14 mouse cellular contexts compared by ENCODE assay signal in the genomic region with DNA sequence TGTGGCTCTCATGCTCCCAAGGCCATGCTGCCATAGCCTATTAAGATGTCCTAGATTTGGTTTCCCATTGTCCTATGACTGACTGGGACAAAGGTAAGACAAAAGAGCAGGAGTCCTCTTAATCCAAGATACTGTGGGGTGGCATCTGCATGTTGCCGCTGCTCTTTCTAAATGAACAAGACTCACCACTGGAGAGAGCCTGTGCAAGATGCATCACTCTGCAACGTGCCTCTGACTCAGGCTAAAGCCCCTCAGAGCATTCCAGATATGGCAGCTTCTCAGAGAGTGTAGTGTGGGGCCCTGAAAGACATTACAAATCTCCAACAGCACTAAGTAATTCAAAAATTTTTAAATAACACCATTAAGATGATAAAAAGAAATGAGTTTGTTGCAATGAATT.
"Had no signal": no experiment of that assay in that cellular context is flagged by ENCODE, and none has a peak within 500 bp of the region (broad histone marks: within the 10 kb centered on the region; RNA-seq: fewer than 3 reads in every experiment).

No protein-coding gene starts in this region.

- DNase-seq: cerebellum, adult 9-11 months; cerebellum, postnatal 10 days; cerebellum, postnatal 14 days; cerebellum, postnatal 25 days; cerebellum, postnatal 36 days; embryo, embryonic 11 days; forebrain, postnatal 0 days; gastrocnemius, adult 2 months; gastrocnemius, postnatal 10 days; gastrocnemius, postnatal 14 days; gastrocnemius, postnatal 25 days; gastrocnemius, postnatal 36 days; heart, adult 18-20 months; heart, adult 2 months had no signal
